Mouse (Mus musculus): ENCODE results near the gene Rad51.
A peak's percentile ranks its signal among the peaks of the same experiment; 100 is the strongest.

Gene Rad51

DNA sequence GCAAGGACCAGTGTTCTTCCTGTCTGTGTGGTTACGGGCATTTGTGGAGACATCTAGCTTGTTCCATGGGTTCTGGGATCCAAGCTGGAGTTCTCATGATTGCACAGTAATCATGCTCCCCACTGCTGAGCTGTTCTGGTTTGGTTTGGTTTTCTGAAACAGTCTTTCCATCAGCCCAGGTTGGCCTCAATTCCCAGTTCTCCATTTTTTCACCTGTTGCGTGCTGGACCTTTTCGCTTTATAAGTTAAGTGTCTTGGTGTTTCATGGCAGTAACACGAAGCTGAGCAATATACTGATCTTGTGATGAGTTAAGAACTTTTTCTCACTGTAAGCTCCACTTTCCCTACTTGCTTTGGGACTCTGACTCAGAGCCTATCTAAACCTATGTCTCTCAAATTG is 51.4 kb downstream of the Rad51 start:
- DNase-seq (ENCODE audit: low read depth, low spot score) = no peak

DNA sequence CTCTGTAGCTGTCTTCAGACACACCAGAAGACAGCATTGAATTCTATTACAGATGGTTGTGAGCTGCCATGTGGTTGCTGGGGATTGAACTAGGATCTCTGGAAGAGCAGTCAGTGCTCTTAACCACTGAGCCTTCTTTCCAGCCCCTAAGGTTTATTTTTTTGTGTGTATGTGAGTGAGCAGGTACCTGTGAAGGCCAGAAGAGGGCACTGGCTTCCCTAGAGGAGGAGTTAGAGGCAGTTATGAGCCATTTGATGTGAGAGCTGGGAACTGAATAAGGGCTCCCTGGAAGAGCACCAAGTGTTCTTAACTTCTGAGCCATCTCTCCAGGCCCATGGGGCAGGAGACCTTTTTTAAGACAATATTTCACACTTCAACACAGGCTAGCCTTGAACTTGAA is 52.8 kb downstream of the Rad51 start:
- DNase-seq (ENCODE audit: low read depth, low spot score) = no peak

DNA sequence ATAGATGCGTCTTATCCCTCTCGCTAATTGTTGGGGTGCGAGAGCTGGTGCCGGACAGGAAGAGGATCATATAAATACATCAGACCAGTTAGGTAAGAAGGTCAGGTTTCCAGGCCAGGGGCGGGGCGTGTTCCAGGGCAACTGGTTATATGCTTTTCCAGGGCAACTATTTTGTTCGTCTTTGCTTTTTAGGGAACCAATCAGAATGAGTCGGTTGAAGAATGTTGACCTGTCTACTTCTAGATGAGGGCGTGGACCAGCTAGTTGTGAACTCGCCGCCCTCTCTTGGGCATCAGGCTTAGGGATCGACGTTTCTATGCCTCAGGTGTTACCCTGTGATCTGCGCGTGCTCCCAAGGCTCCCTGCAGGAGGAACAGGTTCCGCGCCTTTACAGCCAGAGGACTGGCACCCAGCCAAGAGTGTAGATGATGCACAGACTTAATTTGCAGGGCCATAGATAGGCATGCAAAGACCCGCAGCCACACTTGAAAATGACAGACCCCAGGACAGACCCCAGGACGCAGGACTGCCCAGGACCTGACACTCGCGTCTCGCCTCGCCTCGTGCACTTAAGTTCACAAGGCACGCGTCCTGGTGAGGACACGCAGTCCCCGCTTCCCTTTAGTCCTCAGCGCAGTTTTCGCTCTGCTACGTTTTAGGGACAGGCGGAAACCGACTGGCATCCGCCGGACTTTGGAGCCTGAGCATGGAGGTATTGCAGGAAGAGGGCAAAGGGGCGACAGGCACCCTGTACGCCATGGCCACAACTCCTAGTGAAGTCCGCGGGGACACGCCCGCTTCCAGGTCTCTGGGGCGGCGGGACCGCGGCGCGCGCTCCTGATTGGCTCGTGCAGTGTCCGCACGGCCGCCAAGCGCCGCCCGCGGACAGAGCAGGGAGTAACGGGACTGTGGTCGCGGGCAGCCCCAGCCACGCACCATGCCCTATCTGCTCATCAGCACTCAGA is 54.6 kb downstream of the Rad51 start, which contains the start of gene Gchfr:
TSS of gene Gchfr (plus strand) at position 873 of the 965 bp plus-strand sequence.
- DNase-seq (ENCODE audit: low read depth, low spot score) = no peak

DNA sequence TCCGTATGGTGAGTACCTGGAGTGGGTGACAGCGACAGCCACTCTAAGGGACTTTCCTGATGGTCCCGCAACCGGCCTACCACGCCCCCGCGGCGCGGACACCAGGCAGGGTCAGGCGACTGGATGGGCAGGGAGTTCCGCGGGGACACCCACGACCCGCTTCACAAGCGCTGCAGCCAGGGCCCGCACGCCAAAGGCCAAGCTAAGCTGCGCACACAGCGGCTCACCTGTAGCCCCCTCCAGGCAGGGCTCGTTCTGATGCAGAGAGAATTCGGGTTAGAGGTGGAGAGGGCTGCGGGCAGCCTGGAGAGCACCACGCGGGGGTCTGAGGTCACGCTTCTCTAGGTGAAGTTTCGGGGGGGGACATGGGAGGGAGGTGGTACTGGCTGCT is 55.3 kb downstream of the Rad51 start:
- no peak for DNase-seq (ENCODE audit: low read depth, low spot score)

DNA sequence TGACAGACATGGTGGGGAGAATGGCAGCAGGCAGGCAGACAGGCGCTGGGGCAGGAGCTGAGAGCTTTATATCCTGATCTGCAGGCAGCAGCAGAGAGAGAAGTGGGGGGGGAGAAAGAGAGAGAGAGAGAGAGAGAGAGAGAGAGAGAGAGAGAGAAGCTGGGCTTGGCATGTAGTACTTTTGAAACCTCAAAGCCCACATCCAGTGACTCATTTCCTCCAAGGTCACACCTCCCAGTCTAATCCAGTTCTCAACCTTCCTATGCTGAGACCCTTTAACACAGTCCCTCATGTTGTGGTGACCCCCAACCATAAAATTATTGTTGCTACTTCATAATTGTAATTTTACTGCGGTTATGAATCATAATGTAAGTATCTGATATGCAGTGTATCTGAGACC is 57.7 kb downstream of the Rad51 start:
- no peak for DNase-seq (ENCODE audit: low read depth, low spot score)

DNA sequence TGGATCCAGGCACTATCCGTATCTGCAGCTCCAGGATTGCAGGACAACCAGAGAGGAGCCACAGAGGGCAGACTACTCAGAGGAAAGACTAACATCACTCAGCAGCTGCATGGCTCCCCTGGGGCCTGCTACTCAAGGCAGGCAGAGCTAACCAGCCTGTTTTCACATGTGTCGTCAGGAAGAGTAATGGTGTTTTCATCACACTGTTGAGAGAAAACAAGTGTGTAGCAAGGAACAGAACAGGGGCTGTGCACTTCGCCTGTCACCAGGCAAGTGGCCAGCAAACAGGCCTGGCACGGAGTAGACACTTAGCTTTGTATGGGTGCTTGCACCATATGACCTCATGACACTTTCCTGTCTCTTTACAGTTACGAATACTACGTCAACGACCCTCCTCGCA is 59.0 kb downstream of the Rad51 start:
- no peak for DNase-seq (ENCODE audit: low read depth, low spot score)

DNA sequence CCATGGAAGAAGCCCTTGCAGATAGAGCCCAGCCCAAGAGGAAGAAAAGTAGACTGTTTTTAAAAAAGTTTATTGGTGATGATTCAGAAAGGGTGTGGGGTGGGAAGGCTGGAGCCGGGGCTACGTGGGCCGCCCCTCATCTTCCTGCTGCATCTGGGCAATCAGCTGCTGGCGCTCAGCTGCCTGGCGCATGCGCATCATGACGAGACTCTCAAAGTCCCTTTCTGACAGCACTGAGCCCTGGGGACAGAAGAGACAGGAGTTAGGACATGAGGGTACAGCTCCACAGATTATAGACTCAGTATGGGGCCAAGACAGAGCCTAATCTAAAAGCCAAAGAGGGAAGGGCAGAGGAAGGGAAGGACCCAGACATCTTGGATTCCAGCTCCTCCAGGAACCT is 59.9 kb downstream of the Rad51 start:
- no peak for DNase-seq (ENCODE audit: low read depth, low spot score)

DNA sequence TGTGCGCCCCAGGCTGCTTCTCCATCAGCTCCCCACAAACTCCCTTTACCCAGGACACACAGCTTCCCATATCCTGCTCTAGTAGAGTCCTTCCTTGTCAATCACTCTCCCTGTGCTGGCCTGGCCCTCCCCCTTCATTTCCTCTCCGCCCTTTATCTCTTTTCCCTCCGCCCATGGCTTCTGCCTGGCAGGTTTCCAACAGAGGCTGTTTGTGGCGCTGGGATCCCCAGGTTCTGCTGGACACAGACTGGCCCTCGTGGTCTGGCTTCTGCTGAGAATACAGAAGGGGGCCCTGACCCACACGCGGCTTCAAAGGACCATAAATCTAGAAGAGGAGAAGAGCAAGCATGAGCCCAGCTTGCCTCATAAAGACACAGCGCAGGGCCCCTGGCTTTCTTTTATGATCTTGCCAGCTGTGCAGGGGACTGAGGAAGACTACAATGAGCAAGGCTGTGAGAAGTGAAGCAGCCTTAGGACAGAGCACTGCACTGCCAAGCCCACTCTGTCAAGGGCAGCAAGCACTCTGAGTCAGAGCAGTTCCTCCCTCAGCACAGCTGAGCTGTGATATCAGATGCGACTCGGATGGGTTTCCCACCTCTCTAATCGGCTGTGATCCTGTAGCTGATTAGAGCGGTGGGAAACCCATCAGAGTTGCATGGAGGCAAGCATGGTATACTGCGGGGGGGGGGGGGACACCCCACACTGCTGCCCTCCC is 60.4 kb downstream of the Rad51 start:
- no peak for DNase-seq (ENCODE audit: low read depth, low spot score)

DNA sequence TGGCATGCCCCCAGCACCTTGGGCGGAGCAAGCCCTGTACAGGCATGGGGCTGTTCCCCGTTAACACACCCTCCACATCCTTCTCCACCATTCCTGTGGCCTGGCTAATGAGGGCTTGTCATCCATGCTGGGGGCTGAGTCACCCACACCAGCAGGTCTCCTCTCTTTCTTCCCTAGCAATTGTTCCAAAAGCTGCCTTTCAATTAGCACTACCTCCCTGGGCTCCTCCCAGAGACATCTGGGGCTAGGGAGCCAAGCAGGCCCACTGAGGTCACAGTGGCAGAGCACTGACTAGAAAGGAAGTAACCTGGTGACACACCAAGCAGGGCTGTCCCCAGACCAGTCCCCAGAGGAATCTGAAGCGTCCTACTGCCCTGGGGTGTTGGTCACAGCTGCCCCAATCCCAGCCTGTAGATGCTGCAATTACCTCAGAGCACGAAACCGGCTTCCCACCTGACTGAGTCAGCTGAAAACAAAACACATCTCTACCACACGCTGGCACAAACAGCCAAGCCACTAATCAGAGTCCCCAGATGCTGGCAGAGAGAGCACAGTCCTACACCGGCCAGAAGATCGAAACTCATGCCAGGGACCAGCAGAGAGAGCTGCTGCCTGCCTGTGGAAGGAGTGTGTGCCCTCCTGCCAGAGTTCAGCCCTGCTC is 61.5 kb downstream of the Rad51 start, which contains the start of gene Gm14137:
TSS of gene Gm14137 (plus strand) at position 519 of the 661 bp plus-strand sequence.
- no peak for DNase-seq (ENCODE audit: low read depth, low spot score)

DNA sequence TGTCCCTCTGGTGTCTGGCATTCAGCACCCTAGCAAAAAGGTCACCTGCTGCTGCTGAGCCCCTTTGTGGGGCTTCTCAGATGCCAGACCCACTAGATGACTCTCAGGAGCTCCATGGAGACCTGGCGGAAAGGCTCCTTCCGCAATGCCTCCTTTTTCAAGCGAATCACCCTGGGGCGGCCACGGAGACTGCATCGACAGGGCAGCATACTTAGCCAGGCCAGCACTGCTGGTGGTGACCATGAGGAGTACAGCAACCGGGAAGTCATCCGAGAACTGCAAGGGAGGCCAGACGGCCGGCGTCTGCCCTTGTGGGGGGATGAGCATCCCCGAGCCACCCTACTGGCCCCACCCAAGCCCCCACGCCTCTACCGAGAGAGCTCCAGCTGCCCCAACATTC is 62.3 kb downstream of the Rad51 start:
- no peak for DNase-seq (ENCODE audit: low read depth, low spot score)

DNA sequence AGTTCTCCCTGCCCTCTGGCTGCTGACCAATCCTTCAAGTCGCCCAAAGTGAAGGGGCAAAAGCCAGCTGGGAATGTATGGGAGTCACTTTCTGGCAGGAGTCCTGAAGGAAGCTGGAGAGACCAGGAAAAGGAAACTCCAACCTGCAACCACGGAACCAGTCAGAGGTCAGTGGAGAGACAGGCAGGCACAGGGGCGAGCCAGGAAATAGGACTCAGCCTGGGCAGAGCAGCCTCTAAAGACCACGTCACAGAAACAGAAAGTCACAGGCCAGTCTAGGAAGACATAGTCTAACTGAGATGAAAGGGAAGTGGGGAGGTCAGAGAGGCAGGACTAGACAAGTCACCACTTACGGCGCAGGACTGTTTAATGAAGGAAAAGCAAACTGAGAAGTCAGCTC is 63.0 kb downstream of the Rad51 start:
- no peak for DNase-seq (ENCODE audit: low read depth, low spot score)

DNA sequence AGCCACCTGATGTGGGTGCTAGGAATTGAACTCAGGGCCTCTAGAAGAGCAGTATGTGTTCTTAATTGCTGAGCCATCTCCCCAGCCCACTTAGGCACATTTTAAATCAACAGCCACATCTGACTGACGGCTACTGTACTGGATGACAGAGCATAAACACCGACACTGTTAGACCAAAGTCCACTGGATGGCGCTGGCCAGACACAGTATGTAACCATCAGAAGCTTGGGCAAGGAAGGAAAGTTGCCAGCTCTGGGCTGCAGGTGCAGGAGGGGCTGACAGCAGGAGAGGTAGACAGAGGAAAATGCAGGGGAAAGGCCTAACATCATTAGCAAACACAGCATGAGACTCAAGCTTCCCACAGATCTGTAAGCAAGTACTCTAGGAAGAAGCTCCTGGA is 64.2 kb downstream of the Rad51 start:
- DNase-seq (ENCODE audit: low read depth, low spot score) = no peak

DNA sequence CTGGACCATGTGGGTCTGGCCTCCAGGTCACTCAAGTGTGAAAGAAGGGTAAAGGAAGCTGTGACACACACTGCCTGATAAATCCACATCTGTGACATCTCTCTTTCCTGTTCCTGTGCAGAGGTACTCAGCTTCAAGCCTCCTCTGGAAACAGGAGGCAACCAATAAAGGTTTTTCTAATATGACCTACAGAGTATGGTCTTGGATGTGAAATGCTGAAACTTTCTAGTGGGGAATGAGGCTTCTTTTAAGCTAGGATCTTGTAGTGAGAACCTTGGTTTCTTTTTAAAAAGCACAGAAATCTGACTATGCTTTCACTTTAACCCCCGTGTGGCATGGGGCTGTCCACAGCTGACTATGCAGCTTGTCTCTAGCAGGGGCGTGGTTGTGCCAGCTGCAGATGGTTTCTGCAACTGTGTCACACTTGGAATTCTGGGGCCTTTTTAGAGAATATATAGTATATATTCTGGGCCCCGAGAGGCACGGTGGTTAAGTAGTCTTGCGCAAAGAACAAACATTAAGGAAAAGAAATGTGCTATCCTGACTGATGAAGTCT is 64.9 kb downstream of the Rad51 start:
- no peak for DNase-seq (ENCODE audit: low read depth, low spot score)

DNA sequence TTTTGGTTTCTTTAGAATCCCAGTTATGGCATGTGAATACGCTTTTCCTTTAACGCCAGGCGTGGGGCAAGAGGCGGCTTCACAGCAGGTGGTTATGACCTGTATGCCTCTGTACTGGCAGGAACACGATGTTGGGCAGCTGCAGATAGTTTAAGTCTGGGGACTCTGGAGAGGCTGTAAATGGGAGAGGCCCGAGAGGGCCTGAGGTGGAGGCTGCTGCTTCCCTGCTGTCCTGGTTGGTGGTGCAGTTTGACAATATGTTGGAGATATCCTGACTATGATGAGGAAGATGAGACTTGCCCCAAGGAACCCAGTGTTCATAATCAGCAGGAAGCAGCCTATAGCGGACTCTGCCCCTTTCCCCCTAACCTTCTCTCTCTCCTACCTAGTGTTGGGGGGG is 70.3 kb downstream of the Rad51 start:
- DNase-seq (ENCODE audit: low read depth, low spot score) = no peak

DNA sequence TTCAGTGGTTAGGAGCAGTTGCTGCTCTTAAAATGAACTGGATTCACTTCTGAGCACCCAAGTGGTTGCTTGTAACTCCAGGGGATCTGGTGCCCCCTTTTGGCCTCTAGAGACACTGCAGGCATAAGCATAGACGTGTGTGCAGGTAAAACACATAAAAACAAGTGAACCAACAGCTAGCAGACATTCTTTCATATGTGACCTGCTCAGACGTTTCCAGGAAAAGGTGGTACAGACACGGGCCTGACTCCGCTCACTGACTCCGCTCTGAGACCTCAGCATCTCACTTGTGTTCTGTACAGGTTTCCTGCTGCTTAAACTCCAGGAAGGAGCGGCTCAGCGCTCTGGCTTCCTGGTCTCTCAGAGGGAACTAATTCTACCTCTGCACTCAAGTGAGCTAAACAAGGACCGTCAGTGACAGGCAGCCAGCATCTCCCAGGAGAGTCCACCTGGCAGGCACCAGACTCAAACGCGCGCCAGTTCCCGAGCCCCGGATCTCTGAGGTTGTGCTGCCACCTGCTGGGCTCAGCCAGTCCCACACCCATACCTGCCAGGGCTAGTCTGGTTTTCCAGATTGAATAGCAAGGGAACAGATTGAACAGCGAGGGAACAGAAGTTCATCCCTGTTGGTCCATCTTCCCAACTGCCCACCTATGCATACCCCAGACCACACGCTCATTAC is 76.6 kb downstream of the Rad51 start:
- peak; percentile 79 for DNase-seq (ENCODE audit: low read depth, low spot score)

DNA sequence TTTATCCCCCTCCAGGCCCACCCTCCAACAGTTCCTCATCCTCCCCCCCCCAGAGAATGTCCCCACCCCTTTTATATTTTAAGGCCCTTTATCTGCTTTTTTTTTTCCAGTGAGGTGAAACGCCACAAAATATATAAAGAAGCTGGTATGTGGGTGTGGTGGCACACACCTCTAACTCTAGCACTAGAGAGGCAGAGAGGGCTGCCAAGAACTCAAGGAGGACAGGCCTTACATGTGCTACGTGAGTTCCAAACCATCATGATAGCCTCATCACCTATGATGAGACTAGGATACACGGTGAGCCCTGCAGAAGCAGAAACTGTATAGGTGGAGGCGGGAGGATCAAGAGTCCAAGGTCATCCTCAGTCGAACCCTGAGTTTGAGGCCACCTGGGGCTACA is 78.4 kb downstream of the Rad51 start:
- DNase-seq (ENCODE audit: low read depth, low spot score) = no peak

DNA sequence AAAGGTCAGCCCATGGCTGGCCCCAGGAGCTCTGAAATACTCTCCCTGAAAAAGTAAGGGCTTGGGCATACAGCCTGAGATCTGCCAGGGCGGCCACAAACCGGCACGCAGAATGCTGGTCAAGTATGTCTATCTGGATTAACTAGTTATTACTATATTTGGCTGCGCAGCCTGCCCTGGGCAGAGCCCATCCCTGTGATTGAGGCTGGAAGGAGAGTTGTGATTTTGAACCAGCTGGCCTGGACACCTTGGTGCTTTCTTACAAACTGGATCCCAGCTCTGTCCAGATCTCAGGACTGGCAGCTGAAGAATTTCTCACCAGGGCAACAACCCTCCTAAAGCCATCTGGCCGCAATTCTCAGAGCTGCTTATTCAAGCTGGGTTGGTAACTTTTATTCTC is 81.5 kb downstream of the Rad51 start:
- DNase-seq (ENCODE audit: low read depth, low spot score) = no peak

DNA sequence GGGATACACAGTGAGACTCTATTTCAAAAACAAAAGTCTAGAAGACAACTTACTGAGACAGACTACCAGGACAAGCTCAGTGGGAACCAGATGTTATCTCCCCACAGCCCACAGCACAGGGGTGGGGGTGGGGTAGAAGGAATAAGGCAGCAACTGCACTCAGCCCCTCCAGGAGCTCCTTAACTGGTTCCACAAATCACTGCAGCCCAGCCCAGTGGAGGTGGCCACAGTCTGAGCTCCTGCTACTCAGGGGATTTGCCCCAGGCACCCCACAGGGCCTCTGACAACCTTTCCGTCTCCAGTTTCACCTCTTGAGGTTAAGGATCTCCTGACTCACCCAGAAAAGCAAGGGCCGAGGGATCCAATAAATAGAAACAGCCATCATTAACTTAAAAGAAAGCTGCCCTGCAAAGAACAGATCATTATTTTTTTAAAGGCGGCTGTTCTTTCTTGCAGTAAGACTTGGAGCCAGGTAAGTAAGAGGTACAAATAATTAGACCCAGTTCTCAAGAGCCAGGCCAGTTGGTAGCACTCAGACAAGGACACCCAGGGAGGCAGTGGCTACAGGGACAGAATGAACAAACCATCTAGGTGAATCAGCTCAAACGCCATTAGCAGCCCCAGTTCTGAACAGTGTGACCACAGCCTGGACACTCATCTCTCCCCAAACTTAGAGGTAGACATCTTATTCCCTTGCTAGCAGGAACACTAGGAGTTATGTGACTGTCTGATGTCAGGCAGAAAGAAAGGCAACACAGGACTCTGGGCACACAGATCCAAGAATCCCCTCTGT is 83.9 kb downstream of the Rad51 start:
- no peak for DNase-seq (ENCODE audit: low read depth, low spot score)
